Mouse (Mus musculus): Measurements from ENCODE around the gene AU018091. TPM values are rescaled to one million over a fixed set of nuclear protein-coding genes. Genes with fewer than 3 reads are reported as not detected.

AU018091 gene
- not detected in 2 replicates for polyA plus RNA-seq (2012; rRNA removed)

DNA sequence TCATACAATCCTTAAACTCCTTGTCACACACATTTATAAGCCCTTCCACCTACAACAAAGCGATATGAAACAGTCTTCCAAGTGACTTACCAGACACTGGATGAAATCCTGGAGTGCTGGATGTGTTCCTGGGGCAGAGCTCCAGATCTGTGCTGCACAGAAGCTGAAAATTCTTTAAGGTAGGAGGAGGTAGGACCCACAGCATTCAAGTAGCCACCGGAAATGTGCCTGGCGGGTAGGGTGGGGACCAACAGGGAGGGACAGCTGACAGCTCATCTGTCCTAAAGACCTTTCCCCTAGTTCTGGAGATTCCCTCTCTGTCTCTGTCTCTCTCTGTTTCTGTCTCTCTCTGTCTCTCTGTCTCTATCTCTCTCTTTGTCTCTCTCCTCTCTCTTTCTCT, at the start of gene AU018091:
Gene AU018091, minus strand, starts transcription at position 279 of the 400 bp plus-strand sequence.

Other genes with a start within 250 kb of the AU018091 start
- gene Nlrp12, start 80.5 kb upstream of the AU018091 start, polyA plus RNA-seq (2012; rRNA removed), result 0.01 and 0.05 TPM in 2 replicates
- 48.4 and 53.2 TPM in 2 replicates for gene Myadm, start 119.9 kb upstream of the AU018091 start, polyA plus RNA-seq (2012; rRNA removed)
- 17.4 and 22.6 TPM in 2 replicates for gene Prkcg, start 120.0 kb upstream of the AU018091 start, polyA plus RNA-seq (2012; rRNA removed)
- gene Cacng7, start 163.8 kb upstream of the AU018091 start, polyA plus RNA-seq (2012; rRNA removed), result 92.0 and 115 TPM in 2 replicates
- gene Cacng8, start 221.5 kb upstream of the AU018091 start, polyA plus RNA-seq (2012; rRNA removed), result 27.4 and 34.5 TPM in 2 replicates